Mouse (Mus musculus) embryonic fibroblast, embryonic 13.5 days (primary cell): ENCODE measurements around the gene Gm2696. TPM values are rescaled to one million over a fixed set of nuclear protein-coding genes. Genes with fewer than 3 reads are reported as not detected.

Experiments
- H3K27ac ChIP-seq: 2 replicates; pipeline ENCODE4 v1.5.1; 2012; ENCODE audit warnings: low read length, control low read depth, inconsistent platforms; ENCODE audit not compliant: insufficient read depth
- H3K4me1 ChIP-seq: 2 replicates; pipeline ENCODE4 v1.6.1; 2011; ENCODE audit warnings: low read length; ENCODE audit not compliant: control insufficient read depth, insufficient read depth
- H3K4me3 ChIP-seq: 2 replicates; pipeline ENCODE4 v1.5.1; 2011; ENCODE audit warnings: mild to moderate bottlenecking, control low read depth, low read length; ENCODE audit not compliant: insufficient read depth
- CTCF ChIP-seq: IDR thresholded peaks from 2 replicates; pipeline ENCODE4 v1.5.1; 2011; ENCODE audit warnings: mild to moderate bottlenecking, control low read depth, low read length, moderate library complexity, borderline replicate concordance; ENCODE audit not compliant: insufficient read depth
- POLR2A ChIP-seq: IDR thresholded peaks from 2 replicates; pipeline ENCODE4 v1.6.1; 2011; ENCODE audit warnings: low read depth, mild to moderate bottlenecking, control low read depth, low read length, moderate library complexity
- polyA plus RNA-seq: library from polyadenylated mRNA; stranded (reverse); fragments of >200 nt; gene quantifications from 2 replicates; pipeline ENCODE4 v1.2.4, GENCODE M21; 2011; ENCODE audit warnings: low read depth; ENCODE audit not compliant: missing spikeins, insufficient read length

Gm2696 gene
- polyA plus RNA-seq, 1 experiment, result not detected

DNA sequence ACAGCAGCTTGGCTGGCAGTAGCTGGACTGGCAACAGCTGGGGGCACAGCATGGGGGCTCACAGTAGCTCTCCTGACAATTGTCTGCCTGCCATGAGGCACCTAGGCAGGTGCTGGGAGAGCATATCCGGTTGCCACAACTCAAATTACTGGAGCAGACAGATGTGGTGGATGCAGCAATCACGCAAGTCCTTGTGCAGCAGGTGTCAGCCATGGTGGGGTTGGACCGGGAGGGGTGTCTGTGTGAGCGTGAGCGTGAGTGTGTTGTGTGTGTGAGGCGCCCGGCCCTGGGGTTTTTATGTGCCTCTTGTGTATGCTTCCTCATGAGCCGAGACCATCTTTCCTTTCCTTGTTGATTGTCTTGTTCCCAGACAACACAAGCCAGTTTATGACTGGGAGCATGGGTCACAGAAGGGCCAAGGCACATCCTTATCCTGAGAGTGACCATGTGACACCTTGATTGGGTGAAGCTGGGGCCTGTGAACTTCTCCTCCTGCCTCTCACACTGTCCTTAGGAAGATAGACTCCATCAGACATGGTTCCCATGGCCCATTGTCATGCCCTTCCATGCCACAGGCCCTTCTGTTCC lies 15.5 kb upstream of the Gm2696 start, which contains the start of gene Gm19668:
Gm19668 (minus strand) TSS at position 213 of the 588 bp plus-strand sequence.
- TF ChIP-seq POLR2A (no peak), CTCF (no peak)

DNA sequence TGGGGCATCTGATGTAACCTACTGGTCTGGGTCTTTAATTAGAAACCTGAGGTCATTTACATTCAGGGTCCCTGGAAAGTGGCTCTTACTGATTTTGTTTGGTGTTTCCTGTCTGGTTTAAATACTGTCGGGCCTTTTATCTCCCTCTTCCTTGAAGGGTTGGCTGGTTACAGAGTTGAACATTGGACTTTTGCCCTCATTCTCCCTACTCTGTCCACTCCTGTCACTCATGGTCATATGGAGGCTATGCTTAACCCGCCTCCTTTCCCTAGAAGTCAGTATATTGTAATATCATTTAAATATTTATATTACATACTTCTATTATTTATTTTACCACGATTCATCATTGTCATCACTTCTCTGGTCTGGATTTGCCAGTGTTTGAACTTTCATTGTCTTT lies 10.4 kb upstream of the Gm2696 start:
- TF ChIP-seq POLR2A, result no peak
- no peaks in the 10 kb centered on the region for H3K4me1 ChIP-seq
- H3K27ac ChIP-seq, result no peak overlapping the region
- H3K4me3 ChIP-seq, result no peak overlapping the region

More for the DNA sequence above, 15.5 kb upstream of the Gm2696 start, which contains the start of gene Gm19668:
- H3K4me3 ChIP-seq, result no peak within 1 kb of the TSS
- no peaks in the 10 kb centered on the region for H3K4me1 ChIP-seq
- H3K27ac ChIP-seq, result no peak within 1 kb of the TSS

DNA sequence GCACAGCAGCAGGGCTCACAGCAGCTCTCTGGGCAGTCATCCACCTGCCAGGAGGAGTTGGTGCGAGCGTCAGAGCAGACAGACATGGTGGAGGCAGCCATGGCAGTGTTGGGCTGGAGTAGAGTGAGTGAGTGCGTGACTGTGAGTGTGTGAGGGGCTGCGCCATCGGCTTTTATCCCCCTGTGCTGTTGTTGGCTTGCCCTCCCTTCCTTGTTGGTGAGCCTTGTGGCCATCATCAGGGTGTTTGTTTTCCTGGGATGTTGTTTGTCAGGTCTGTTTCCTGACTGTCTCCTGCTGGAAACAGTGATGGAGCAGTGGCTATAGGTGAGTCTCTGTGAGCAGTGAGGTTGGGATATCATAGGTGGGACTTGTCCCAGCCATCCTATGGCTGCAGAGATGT lies 2.7 kb upstream of the Gm2696 start, which contains the start of gene Gm9507:
Gm9507 (minus strand) TSS at position 101 of the 400 bp plus-strand sequence.
- Histone ChIP-seq H3K4me1 (no peaks in the 10 kb centered on the region), H3K27ac (no peak within 1 kb of the TSS), H3K4me3 (no peak within 1 kb of the TSS)
- TF ChIP-seq CTCF (no peak), POLR2A (no peak)

DNA sequence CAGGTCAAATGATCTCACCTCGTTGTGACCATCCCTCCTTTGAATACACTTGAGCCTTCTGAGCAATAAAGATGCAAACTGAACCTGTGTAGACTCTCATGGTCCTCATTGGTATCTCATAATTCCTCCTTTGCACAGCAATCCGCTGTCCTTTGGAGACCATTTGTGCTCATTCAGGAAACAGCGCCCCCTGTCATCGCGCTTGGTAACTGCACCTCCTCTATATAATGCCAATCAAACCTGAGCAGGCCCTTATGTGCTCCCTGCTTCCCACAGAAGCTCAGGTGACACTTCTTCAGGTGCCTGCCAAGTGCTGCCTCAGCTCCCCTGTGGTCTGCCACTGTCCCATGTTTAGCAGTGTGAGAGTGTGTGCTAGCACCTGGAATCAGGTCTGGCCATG lies 1.0 kb downstream of the Gm2696 start:
- Histone ChIP-seq H3K4me3 (no peak overlapping the region), H3K4me1 (no peaks in the 10 kb centered on the region), H3K27ac (no peak overlapping the region)
- TF ChIP-seq POLR2A (no peak), CTCF (peak; percentile 20; the same call in 1 of the 2 replicates)

DNA sequence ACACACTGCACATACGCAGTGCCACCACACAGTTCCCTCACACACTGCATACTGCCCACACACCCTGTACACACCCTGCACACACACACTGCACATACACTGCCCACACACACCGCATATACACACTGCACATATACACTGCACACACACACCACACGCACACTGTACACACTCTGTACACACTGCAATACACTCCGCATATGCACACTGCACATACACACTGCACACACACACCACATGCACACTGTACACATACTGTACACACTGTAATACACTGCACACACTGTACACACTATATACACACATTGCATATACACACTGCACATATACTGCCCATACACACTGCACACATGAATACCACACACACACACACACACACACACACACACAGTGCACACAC lies 4.0 kb downstream of the Gm2696 start:
- no peak for TF ChIP-seq POLR2A
- no peak for TF ChIP-seq CTCF
- Histone ChIP-seq H3K4me1 (no peaks in the 10 kb centered on the region), H3K27ac (no peak overlapping the region), H3K4me3 (no peak overlapping the region)

DNA sequence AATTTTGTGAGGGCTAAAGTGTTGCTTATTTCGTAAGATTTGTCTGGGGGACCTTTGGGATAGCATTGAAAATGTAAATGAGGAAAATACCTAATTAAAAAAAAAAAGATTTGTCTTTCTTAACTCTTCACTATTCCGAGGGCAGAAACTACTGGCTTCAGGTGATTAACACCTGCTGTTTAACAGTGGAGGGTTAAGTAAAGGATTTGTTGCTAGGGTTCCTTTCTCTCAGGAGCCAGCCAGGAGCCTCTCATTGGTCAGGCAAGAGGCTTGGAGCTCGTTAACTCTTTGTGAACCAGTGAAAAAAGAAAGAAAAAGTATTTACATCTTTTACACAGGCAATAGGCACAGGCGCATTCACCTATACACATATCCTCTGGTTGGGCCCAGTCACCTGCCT lies 4.7 kb downstream of the Gm2696 start:
- no peak overlapping the region for H3K4me3 ChIP-seq
- TF ChIP-seq POLR2A (no peak), CTCF (no peak)

DNA sequence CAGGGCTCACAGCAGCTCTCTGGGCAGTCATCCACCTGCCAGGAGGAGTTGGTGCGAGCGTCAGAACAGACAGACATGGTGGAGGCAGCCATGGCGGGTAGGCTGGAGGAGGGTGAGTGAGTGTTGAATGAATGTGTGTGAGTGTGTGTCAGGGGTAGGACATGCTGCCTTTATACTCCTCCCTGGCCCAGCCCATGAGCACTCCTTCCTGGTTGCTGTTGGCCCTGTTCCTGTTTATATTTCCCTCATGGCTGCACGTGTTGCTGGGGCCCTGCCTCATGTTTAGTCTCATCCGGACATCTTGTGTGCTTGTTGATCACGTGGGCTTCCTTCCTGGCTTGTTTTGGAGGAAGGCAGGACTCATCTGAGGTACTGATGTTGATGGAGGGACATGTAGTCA lies 12.5 kb downstream of the Gm2696 start, which contains the start of gene Krtap10-4:
Krtap10-4 (minus strand) TSS at position 145 of the 400 bp plus-strand sequence.
- Histone ChIP-seq H3K4me1 (no peaks in the 10 kb centered on the region), H3K27ac (no peak within 1 kb of the TSS), H3K4me3 (no peak within 1 kb of the TSS)
- TF ChIP-seq POLR2A (no peak), CTCF (no peak)

More for the DNA sequence above, 4.7 kb downstream of the Gm2696 start:
- Histone ChIP-seq H3K27ac (no peak overlapping the region), H3K4me1 (no peaks in the 10 kb centered on the region)

DNA sequence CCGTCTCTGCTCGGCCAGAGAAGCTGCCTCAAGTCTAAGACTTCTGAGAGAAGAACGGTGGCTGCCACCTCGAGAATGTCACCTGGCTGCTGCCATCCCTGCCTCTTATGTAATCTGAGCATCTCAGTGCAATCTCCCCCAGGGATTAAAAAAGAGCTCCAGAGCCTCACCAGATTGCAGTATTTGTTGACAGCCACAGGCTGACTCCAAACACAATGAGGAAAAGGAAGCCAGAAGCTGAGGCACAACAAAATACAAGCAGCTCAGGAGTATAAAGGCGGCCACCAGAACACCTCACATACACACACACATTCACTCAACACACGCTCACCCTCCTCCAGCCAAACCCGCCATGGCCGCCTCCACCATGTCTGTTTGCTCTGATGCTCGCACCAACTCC lies 21.2 kb downstream of the Gm2696 start, which contains the start of gene Krtap10-10:
Krtap10-10 (plus strand) TSS at position 301 of the 400 bp plus-strand sequence.
- Histone ChIP-seq H3K4me3 (no peak within 1 kb of the TSS), H3K4me1 (no peaks in the 10 kb centered on the region), H3K27ac (no peak within 1 kb of the TSS)
- TF ChIP-seq POLR2A, result no peak
- TF ChIP-seq CTCF, result no peak

DNA sequence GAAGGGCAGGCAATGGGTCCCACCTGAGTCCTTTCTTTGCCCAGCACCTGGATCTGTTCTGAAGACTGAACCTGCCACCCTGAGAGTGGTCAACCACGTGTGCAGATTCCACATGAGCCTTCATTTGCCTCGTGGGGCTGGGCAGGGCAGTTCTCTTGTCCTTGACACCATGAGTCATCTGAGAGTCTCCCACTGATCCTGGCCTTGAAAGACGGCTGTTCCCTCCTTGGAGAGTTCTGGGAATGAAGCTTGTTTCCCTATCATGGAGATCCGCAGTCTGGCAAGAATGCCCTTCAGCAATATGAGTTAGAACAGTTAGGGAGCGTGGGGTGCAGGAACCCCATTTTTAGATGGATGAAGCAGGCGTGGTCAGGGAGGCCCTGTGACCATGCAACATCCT lies 24.5 kb downstream of the Gm2696 start:
- no peak overlapping the region for H3K4me3 ChIP-seq
- no peak overlapping the region for H3K27ac ChIP-seq
- H3K4me1 ChIP-seq, result no peaks in the 10 kb centered on the region
- TF ChIP-seq POLR2A, result no peak
- TF ChIP-seq CTCF, result no peak

DNA sequence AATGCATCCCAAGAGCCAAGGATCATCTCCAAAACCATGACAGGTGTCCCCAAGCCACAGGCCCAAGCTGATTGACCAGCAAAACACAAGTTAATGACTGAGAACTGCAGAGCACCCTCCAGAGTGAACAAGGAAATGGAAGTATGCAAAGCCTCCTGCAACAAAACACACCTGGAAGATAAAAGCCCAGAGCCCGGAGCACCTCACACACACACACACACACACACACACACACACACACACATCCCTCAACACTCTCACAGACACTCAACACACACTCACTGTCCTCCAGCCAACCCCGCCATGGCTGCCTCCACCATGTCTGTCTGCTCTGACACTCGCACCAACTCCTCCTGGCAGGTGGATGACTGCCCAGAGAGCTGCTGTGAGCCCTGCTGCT lies 32.0 kb downstream of the Gm2696 start, which contains the start of gene Gm36176:
Gm36176 (plus strand) TSS at position 301 of the 400 bp plus-strand sequence.
- Histone ChIP-seq H3K27ac (no peak within 1 kb of the TSS), H3K4me3 (no peak within 1 kb of the TSS), H3K4me1 (no peaks in the 10 kb centered on the region)
- TF ChIP-seq CTCF (no peak), POLR2A (no peak)

DNA sequence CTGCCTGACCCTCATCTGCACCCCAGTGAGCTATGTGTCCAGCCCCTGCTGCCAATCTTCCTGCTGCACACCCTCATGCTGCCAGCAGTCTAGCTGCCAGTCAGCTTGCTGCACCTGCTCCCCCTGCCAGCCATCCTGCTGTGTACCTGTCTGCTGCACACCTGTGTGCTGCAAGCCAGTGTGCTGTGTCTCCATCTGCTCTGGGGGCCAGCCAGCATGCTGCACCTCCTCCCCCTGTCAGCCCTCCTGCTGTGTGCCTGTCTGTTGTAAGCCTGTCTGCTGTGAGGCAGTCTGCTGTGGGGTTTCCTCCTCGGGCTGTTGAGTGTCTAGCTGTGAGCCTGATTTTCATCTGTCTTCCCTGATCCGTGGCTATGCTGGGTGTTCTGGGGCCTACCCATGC lies 32.5 kb downstream of the Gm2696 start:
- TF ChIP-seq POLR2A, result no peak
- TF ChIP-seq CTCF, result no peak
- no peaks in the 10 kb centered on the region for H3K4me1 ChIP-seq
- H3K27ac ChIP-seq, result no peak overlapping the region
- H3K4me3 ChIP-seq, result no peak overlapping the region
